Mouse (Mus musculus) adrenal gland, postnatal 4 days (tissue): ENCODE results near the gene Atp5j. TPM values are rescaled to one million over a fixed set of nuclear protein-coding genes. Genes with fewer than 3 reads are reported as not detected.

Experiments used
- DNase-seq, 2 experiments: peaks; one replicate each; pipeline ENCODE4 v3.0.0; 2021 to 2022; ENCODE audit warnings: low spot score in 2 of 2, mixed read lengths in 2 of 2
- total RNA-seq, 2 experiments: library from RNA; stranded (reverse); gene quantifications; 2 replicates each; pipeline ENCODE4 v1.2.3; 2021

Gene Atp5j
- total RNA-seq, 2 experiments from 2014 or later: 459 to 468 TPM

DNA sequence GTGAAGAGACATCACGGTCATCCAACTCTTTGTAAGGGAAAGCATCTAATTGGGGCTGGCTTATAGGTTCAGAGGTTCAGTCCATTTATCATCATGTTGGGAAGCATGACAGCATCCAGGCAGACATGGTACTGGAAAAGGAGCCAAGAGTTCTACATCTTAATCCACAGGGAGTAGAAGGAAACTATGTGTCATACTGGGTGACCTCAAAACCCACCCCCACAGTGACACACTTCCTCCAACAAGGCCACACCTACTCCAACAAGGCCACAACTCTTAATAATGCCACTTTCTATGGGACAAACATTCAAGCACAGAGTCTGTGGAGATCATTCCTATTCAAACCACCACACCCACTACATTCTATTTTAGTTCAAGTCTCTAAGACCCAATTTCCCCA lies 25.2 kb downstream of the Atp5j start:
- DNase-seq: no peak

DNA sequence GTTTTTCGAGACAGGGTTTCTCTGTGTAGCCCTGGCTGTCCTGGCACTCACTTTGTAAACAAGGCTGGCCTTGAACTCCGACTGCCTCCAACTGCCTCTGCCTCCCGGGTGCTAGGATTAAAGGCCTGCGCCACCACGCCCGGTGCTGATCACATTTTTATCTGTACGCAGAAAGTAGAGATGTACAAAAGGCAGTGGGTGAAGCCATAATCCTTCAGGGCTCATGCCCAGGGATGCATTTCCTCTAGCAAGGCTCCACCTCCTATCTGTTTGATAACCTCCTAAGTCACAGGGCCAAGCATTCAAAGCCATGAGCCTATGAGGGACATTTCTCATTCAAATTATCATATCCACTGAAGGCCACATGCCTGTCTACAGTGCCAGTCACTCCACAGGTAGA lies 27.6 kb downstream of the Atp5j start:
- no peak for DNase-seq

DNA sequence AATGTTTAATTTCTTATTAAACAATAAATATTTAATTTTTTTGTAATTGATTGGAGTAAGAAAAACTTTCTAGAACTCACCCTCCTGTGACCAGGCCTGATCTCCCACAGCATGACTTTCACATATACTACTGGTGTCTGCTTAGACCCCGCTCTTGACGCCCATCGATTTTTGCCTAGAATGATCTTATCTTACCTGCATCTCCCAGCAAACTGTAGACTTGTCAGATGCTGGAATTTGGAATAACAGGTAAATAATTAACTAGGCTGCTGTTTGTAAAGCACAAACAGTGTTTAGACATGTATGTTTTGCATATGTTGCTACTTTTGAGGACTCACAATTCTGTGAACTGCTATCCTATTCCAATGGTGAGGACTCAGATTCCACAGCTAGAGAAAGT lies 29.2 kb downstream of the Atp5j start:
- no peak for DNase-seq

DNA sequence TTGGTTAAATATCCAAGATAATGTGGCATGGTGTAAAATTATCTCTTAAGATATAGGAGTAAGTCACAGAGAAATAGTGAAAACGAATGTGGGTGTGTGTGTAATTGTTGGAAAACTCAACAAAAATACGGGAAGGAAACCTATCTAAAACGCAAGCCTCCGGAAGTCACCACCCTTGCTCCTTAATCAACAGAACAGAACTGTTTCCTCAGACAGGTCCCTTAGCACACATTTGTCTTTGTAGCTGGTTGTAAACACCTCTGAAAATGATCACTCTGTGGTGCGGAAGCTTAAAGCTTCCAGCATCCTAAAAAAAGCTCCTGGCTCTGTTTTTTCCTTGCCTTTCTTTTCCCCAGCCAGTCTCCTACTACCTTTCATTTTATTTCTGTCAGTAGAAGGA lies 30.6 kb downstream of the Atp5j start:
- DNase-seq: no peak

DNA sequence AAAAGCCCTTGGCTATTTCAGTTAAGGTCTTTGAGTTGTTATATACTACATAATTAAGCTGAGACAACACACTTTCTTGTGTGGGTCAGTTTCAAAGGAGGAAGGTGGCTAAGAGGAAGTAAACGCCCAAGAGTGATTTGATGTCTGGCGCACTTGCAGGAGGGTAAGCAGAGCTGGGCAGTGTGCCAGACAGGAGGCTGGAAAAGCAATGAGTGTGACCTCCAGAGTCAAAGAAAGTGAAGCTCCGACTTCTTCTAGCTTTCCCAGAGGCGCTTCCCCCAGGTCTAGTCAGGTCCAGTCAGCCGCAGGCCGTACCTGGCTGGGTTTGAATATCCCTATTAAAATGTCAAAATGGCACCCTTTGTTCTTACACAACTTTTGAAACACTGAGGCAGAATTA lies 33.2 kb downstream of the Atp5j start:
- no peak for DNase-seq

DNA sequence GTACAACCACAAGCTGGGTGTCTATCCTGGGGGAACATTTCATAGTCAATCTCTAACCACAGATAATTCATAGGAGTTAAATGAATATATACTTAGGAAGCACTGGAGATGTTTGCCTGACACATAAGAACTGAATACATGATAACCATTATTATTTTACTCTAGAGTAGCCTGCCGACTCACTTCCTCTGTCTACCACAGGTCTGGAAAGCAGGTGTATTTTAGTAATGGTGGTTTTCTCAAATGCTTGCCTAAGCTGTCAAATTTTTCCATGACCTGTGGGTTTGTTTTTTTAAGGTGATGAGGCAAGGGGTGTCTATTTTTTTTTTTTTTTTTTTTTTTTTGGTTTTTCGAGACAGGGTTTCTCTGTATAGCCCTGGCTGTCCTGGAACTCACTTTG lies 35.4 kb downstream of the Atp5j start:
- no peak for DNase-seq

DNA sequence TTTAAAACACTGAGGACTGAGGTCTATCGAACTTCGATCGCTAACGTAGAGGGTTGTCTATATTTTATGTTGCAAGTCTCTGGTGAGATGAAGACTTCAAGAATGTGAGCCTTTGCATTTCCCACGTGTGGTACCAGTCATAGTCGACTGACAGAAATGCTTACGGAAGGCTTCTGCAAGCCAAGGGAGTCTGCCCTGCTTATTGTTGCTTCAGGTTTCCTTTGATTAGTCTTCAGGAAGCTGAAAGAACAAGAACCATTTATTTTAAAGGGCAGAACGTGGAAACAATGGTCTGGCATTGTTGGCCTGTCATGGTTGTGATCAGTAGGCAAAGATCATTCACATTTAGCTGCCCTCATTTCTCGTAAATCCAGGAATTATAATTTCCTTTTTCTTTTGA lies 38.7 kb downstream of the Atp5j start:
- DNase-seq: no peak

DNA sequence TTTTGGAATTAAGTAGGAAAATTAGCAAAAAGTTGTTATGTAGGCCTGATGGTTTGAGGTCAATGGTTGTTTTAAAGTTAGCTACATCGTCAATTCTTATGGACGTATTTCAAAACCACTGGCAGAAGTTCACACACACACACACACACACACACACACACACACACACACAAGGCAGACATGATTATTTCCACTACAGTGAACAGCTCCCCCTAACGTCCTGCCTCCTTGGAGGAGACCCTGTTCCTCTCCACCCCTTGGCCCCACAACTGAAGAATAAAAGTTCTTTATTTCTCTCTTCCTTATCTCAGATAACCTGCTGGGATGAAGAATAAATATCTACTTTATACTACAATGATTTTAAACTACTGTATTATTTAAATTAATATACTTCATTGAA lies 40.1 kb downstream of the Atp5j start:
- no peak for DNase-seq

DNA sequence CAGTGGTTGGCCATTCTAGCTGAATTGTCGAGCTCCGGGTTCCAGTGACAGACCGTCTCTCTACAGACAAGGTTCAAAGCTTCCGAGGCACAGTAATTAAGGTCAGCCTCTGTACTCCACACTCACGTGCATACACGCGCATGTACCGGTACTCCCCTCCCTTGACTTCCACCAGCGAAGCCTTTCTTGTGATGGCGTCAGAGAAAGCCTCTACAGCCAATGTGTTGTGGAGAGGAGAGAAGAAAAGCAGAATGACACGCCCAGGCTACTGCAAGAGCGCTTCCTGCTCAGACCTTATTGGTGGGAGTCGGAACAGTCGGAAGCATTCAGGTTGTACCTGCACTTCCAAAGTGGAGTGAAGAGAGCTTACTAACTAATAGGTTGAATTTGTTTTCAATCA lies 42.0 kb downstream of the Atp5j start:
- DNase-seq: no peak

DNA sequence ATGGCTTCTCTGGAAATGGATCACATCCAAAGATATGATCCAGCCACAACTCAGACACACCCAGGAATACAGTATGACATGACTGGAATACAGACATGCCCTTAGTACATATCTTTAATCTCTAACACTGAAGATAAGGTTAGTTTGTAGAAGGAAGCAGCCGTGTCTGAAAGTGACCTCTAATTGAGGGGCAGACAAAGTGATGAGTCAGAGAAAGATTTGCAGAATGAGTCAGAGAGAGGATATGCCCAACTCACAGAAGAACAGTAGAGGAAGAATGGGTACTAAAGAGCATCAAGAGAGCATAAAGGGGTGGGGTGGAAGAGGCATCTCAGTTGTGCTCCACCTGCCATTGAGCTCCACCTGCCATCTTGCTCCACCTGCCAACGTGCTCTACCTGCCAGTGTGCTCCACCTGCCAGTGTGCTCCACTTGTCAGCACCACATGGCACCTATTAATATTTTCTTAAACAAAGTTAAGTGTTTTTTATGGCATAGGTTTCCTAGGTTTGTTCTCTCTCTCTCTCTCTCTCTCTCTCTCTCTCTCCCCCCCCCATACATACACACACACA lies 44.7 kb downstream of the Atp5j start:
- no peak for DNase-seq

DNA sequence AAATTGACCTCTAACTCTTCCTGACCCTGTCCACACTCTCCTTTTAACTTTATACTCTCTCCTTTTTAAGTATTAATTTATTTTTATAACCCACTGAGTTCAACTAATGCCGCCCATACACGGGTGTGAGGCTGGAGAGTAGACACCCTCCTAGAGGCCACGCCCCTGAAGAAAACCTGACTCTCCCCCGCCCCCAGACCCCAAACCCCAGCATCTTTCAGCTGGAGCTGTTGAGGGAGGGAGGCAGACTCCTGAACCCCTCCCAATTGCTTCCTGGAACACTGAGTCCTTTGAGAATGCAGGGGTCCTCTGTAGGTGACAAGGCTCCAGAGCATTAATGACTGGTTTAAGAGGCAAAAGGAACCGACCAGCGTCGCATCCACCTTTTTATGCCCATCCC lies 50.5 kb downstream of the Atp5j start:
- no peak for DNase-seq

DNA sequence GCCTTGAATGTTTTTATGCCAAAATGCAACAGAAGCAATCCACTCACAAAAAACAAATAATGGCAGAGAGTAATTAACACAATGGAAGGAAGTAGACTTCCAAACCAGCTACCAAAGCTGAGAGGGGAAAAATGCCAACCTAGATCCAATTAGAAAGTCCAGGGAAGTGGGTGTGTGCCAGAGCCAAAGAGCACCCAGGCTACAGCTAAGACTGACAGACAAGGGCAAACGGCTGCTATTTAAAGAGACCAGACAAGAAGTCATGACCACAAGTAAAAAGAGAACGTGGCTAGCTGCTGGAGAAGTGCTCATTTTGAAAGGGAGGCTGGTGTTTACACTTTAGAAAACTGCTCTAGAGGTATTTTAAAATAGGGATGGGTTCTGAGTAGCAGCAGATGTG lies 52.1 kb downstream of the Atp5j start:
- DNase-seq: no peak

DNA sequence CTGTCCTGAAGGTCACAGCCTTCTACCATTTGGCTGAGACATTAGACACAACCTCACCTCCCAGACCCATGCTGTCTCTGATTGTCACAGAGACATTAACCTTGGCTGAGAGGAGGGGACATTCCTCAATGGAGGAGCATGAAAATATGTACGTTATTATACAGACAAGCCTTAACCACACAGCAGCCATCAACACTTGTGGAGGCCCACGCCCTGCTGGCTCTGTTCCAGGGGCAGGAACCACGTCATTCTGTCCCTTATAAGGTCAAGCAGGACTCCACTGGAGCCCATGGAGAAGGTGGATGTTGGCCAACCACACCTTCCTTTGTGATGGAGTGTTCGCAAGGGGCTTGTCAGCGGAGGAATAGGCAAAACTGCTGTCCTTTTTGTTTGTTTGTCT lies 55.7 kb downstream of the Atp5j start:
- DNase-seq: no peak

DNA sequence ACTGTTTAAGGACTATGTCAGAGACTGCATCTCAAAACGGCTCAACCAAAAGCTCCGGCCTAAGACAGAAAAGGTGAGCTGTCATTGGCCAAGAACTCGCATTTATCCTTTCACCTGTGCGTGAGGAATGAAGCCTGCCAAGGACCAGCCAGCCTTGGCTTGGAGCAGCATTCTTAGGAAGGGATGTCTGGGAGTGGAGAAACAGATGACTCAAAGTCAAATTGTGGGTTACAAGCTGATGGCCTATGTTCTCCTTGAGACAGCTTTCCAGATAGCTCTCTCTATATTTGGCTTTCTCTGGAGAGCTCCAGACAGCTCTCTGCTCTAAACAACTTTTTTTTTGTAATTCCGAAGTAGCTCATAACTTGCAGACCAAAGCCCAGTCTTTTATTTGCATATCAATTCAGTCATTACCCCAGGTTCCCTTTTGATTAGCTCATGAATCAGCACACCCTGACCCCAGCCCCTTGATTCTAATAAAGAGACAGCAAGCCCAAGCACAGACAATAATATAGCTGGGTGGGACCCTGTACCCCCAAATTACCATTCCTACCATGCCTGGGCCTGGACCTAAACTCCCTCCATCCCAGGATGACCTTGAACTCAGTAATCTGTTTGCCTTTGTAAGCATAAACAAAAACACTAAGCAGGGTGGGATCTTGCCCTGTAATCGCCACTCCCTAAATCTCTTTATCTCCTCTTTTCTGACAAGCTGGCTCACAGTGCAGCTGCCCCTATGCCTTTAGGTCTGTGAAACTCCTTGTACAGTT lies 56.4 kb downstream of the Atp5j start:
- no peak for DNase-seq

DNA sequence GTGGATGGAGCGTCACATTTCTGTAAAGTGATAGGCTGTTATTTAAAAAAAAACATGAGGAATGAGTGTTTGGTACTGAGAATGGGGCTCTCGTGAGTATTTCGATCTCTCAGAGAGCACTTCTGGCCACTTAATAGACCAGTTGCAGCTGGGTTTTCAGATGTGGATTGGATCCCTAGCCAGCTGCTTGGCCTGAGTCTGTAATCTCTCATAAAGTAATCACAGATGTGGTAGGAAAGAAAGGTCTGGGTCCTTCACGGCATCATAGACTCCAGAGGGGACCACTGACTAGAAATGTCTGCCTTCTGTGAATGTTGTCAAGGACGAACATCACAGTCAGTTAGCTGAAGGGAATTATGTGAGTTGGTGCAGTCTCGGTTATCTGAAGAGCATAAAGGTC lies 57.0 kb downstream of the Atp5j start:
- DNase-seq: no peak

Other genes starting within 250 kb of the Atp5j start
- 10 to 100 TPM; 44.5 to 47.2 TPM for gene Mrpl39, start 99.9 kb downstream of the Atp5j start, total RNA-seq
- gene Jam2, start 61.5 kb downstream of the Atp5j start, total RNA-seq: 10 to 100 TPM in 1 of 2 experiments, 1 to 10 TPM in 1; 9.6 to 11.8 TPM
- 10 to 100 TPM; 57.6 to 59.8 TPM for gene Gabpa, start 700 bp downstream of the Atp5j start, total RNA-seq